Mouse (Mus musculus) testis, postnatal 10 days (tissue): ENCODE measurements around the gene Usf2.
A peak's percentile ranks its signal among the peaks of the same experiment; 100 is the strongest.

Source experiments
- DNase-seq: peaks from one replicate; pipeline ENCODE4 v3.0.0; 2021; ENCODE audit warnings: low spot score

Usf2 gene

GRCm38 (mm10) chr7:30956756-30957366, at the start of gene Usf2:
Gene Usf2, minus strand, starts transcription at chr7:30956803.
- peak; percentile 84 for DNase-seq

DNA sequence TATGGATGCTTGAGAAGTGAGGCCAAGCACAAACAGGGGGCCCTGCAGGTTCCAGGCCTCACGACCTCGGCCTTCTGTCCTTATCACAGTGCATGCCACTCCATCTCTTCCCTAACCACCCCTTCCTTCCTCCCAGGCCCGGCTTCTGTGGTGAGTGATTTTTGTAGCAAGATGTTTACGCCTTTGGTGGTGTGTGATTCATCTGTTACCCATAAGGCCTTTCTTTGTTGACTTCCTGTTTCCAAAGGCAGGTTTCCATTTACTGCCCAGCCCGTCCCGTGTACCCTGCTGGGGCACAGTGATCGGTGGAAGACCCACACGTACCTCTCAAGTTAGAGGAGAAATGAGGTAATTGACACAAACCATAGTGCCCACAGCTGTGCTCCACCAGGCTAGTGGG, 46.0 kb upstream of the Usf2 start:
- no peak for DNase-seq

- DNase-seq: peak; percentile 54
Observed at GRCm38 (mm10) chr7:31000505-31001020, 44.0 kb upstream of the Usf2 start.

DNA sequence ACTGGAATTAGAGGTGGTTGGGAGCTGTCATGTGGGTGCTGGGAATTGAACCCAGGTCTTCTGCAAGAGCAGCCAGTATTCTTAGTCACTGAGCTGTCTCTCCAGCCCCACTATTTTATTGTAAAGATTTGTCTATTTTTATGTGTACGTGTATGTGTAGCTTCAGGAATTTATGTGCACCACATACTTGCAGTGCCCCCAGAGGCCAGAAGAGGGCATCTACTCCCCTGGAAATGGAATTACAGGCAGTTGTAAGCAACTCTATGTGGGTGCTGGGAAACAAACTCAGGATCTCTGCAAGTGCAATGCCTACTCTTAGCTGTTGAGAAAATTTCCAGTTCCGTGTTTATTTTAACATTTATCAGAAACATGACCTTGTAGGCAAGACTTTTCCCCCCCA, 39.9 kb upstream of the Usf2 start:
- DNase-seq: no peak

GRCm38 (mm10) chr7:30993986-30994385, 37.4 kb upstream of the Usf2 start:
- no peak for DNase-seq

GRCm38 (mm10) chr7:30992148-30992547, 35.5 kb upstream of the Usf2 start:
- no peak for DNase-seq

- DNase-seq: no peak
Observed at GRCm38 (mm10) chr7:30988519-30989162, 32.0 kb upstream of the Usf2 start.

- no peak for DNase-seq
Observed at GRCm38 (mm10) chr7:30985357-30985756, 28.8 kb upstream of the Usf2 start.

- DNase-seq: no peak
Observed at GRCm38 (mm10) chr7:30981703-30982102, 25.1 kb upstream of the Usf2 start.

DNA sequence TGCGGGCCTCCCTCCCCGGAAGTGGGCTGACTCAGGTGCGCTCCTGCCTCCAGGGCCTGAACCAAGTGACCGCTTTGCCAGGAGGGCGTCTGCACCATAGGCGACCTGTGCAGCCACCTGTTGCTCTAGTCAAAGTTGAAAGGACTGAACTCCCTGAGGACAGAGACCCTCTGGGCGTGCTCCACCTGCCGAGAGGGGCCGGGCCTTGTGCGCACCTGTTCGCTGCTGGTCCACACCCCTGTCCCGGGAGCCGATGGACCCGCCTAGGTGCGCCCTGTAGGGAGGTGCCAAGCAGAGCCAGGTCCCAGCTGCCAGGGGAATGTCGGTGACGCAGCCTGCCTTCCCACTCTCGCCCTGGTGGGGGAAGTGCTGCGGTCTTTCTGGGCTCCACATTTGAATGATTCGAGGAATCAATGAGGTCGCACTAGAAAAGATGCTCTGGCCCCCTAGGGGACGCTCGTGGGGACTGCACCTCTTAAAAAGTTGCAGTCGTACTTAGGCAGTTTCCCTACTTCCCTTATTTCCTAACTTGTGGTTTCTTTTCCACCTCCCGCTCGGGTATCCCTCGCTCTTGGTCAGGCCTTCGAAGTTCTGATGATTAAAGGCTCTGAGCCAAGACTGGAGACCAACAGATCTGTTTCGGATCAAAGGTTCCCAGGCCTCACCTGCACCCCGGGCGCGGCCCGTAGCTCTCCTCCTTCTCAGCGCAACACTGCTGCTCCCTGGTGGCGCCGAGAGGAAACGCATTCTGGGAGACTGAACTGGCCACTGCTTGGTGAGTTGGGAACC, 17.1 kb upstream of the Usf2 start, which contains the start of gene Fam187b:
Gene Fam187b, plus strand, starts transcription at position 290 of the 789 bp plus-strand sequence.
- peak; percentile 95 for DNase-seq

GRCm38 (mm10) chr7:30973251-30973500, 16.6 kb upstream of the Usf2 start, which contains the start of gene Lsr:
Gene Lsr, minus strand, starts transcription at chr7:30973464.
- no peak for DNase-seq

GRCm38 (mm10) chr7:30972426-30973250, 16.0 kb upstream of the Usf2 start:
- no peak for DNase-seq

- DNase-seq: no peak
Observed at GRCm38 (mm10) chr7:30971901-30972300, 15.3 kb upstream of the Usf2 start.

GRCm38 (mm10) chr7:30969174-30969573, 12.6 kb upstream of the Usf2 start:
- DNase-seq: no peak

- peak; percentile 86 for DNase-seq
Observed at GRCm38 (mm10) chr7:30968611-30969010, 12.0 kb upstream of the Usf2 start.

DNA sequence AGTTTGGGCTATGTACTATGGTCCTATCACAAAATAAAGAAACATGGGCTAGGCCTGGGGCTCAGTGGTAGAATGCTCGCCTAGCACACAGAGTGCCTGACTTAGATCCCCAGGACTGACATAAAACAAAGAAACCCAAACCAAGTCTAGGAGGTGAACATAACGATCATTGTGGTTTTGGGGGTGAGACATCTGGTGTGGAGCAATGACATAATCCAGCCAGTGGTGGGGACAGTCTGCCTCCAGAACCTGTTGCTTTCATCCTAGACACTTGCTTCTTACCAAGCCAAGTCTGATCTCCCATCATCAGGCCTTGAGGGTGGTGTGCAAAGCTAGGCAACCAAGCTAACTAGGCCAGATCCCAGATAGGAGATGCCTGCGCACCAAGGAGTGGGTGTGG, 10.1 kb upstream of the Usf2 start:
- no peak for DNase-seq

GRCm38 (mm10) chr7:30965677-30966076, 9.1 kb upstream of the Usf2 start:
- DNase-seq: no peak

- no peak for DNase-seq
Observed at GRCm38 (mm10) chr7:30964366-30964765, 7.8 kb upstream of the Usf2 start.

DNA sequence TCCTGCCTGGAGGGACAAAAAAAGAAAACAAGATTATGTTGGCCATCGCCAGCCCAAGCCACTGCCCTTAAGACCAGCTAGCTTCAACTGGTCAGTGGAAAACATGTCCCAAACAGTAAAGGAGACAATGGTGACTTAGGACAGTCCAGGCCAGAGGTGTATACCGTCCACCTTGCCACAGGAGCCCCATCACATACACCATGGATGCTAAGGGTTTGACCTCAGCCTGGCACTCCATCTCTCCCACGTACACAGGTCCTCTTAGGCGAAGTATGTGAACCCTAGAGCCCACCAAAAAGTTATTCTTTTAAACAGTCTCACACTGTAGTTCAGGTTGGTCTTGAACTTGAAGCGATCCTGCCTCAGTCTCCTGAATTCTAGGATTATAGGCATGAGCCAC, 6.3 kb upstream of the Usf2 start:
- no peak for DNase-seq

DNA sequence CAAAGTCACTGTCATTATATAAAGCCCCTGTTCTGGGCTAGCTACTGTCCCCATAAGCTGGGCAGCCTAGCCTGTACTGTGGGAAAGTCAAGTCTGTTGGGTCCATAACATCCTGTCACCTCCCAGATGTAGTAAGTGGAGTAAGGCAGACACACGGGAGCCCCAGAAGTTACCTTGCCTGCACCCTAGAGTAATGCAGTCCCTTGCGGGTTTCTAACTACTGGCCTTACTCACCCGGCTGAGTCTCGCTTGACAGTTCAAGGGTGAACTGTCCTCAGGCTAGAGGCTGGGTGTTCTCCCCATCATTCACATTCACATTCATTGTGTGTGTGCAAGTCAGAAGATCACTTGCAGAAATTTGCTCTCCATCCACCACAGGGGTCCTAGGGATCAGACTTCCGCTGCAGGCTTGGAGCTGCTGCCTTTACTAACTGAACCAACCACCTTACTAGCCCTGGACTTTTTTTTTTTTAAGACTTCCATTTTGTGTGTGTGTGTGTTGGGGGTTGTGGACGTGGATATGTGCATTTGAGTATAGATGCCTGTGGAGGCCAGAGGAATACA, 3.3 kb upstream of the Usf2 start:
- DNase-seq: no peak

DNA sequence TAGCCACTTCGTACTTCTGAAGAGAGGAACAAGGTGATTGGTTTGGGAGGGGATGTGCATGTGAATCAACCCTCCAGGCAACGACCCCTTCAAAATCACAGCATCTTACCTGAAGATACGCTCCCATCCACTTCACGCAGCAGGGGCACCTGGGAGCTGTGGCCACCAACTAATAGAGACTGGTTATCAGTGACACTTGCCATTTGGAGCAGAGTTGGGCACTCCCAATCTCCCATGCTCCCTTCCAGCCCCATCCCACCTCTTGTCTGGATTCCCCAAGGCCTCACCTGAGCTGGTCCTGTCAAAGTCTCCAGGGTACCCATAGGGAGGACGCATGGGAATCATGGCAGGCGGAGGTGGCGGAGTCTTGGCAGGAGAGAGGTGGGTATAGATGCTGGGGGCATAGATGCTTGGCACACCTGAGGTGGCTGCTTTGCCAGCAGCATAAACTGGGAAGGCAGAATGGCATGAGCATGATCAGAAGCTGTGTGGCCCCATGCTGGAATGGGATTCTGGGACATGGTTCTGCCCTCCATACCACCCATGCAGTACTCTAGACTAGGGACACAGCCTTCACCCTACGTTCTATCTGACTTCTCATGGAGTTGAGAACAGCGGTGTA, 2.4 kb upstream of the Usf2 start:
- no peak for DNase-seq
